Mouse (Mus musculus) liver, adult 2 months (tissue): ENCODE data around the gene Tesk2.

Experiments
- CTCF ChIP-seq: fragments of 200-500 bp; IDR thresholded peaks from 2 replicates; pipeline ENCODE4 v1.5.1; 2011; ENCODE audit warnings: low read depth, low read length, control low read depth
- POLR2A ChIP-seq: fragments of 200-500 bp; IDR thresholded peaks from 2 replicates; pipeline ENCODE4 v1.6.1; 2011; ENCODE audit warnings: low read length, control low read depth; ENCODE audit not compliant: insufficient read depth; ENCODE audit errors: extremely low read depth

GRCm38 (mm10) chr4:116738972-116739751 is 18.4 kb downstream of the Tesk2 start:
- no peak for TF ChIP-seq CTCF
- TF ChIP-seq POLR2A = no peak
